Mouse (Mus musculus): ENCODE results near the gene Rasl11b. TPM values are rescaled to one million over a fixed set of nuclear protein-coding genes. Genes with fewer than 3 reads are reported as not detected.

The Rasl11b gene
- polyA plus RNA-seq, 1 experiment from 2014 or later: 23.3 TPM

GRCm38 (mm10) chr5:74215125-74215524, 20.0 kb downstream of the Rasl11b start:
- Histone ChIP-seq H3K4me3 (no peak overlapping the region), H3K27ac (no peak overlapping the region), H3K9ac (no peak overlapping the region), H3K4me2 (no peak overlapping the region; the same call in 1 of the 2 replicates), H3K36me3 (no peaks in the 10 kb centered on the region), H3K4me1 (replicated peaks) (peaks cover 7% of the 10 kb centered on the region), H3K9me3 (no peaks in the 10 kb centered on the region), H3K27me3 (0 out of 2 replicates have a peak, but pooled peaks cover 4% of the 10 kb centered on the region)
- 0 out of 2 replicates have a peak, but pooled peaks have one; percentile 32 for ATAC-seq (ENCODE audit: low FRiP score)
- WGBS: 9% methylated on average over 4 of the region's 4 CpGs

- Histone ChIP-seq H3K4me2 (no peak overlapping the region), H3K9ac (no peak overlapping the region), H3K27me3 (no peaks in the 10 kb centered on the region), H3K27ac (no peak overlapping the region), H3K4me3 (no peak overlapping the region), H3K36me3 (no peaks in the 10 kb centered on the region), H3K9me3 (no peaks in the 10 kb centered on the region), H3K4me1 (replicated peaks) (peaks cover 7% of the 10 kb centered on the region)
- no peak for ATAC-seq (ENCODE audit: low FRiP score)
- 50% methylated on average over 4 of the region's 4 CpGs for WGBS
Observed at GRCm38 (mm10) chr5:74218524-74218923, 23.4 kb downstream of the Rasl11b start.

- no peak overlapping the region for H3K4me3 ChIP-seq
- no peaks in the 10 kb centered on the region for H3K9me3 ChIP-seq
- H3K27ac ChIP-seq: no peak overlapping the region
- H3K4me1 ChIP-seq (replicated peaks): no peaks in the 10 kb centered on the region
- no peak for ATAC-seq (ENCODE audit: low FRiP score)
- 78% methylated on average over 4 of the region's 4 CpGs for WGBS
- H3K4me2 ChIP-seq: no peak overlapping the region
- H3K36me3 ChIP-seq: no peaks in the 10 kb centered on the region
- H3K9ac ChIP-seq: no peak overlapping the region
- no peaks in the 10 kb centered on the region for H3K27me3 ChIP-seq
Observed at GRCm38 (mm10) chr5:74222626-74223025, 27.5 kb downstream of the Rasl11b start.

GRCm38 (mm10) chr5:74224480-74224879, 29.4 kb downstream of the Rasl11b start:
- no peaks in the 10 kb centered on the region for H3K9me3 ChIP-seq
- ATAC-seq (ENCODE audit: low FRiP score): no peak
- 0 out of 2 replicates have a peak, but pooled peaks cover 5% of the 10 kb centered on the region for H3K4me1 ChIP-seq (replicated peaks)
- no peak overlapping the region for H3K27ac ChIP-seq
- WGBS: 90% methylated on average over 6 of the region's 6 CpGs
- H3K36me3 ChIP-seq: no peaks in the 10 kb centered on the region
- no peak overlapping the region for H3K4me2 ChIP-seq
- no peak overlapping the region for H3K9ac ChIP-seq
- H3K4me3 ChIP-seq: no peak overlapping the region
- no peaks in the 10 kb centered on the region for H3K27me3 ChIP-seq

GRCm38 (mm10) chr5:74226183-74226582, 31.1 kb downstream of the Rasl11b start:
- no peaks in the 10 kb centered on the region for H3K9me3 ChIP-seq
- WGBS: 94% methylated on average over 5 of the region's 5 CpGs

GRCm38 (mm10) chr5:74227352-74227751, 32.3 kb downstream of the Rasl11b start:
- Histone ChIP-seq H3K9me3 (no peaks in the 10 kb centered on the region), H3K36me3 (no peaks in the 10 kb centered on the region), H3K9ac (no peak overlapping the region), H3K4me2 (no peak overlapping the region), H3K27ac (no peak overlapping the region), H3K4me3 (no peak overlapping the region), H3K4me1 (replicated peaks) (peaks cover 22% of the 10 kb centered on the region), H3K27me3 (no peaks in the 10 kb centered on the region)
- 90% methylated on average over 6 of the region's 6 CpGs for WGBS
- ATAC-seq (ENCODE audit: low FRiP score): no peak

More at GRCm38 (mm10) chr5:74226183-74226582, 31.1 kb downstream of the Rasl11b start:
- H3K36me3 ChIP-seq: no peaks in the 10 kb centered on the region
- H3K4me3 ChIP-seq: no peak overlapping the region
- no peak overlapping the region for H3K4me2 ChIP-seq
- no peak for ATAC-seq (ENCODE audit: low FRiP score)
- H3K9ac ChIP-seq: no peak overlapping the region
- no peak overlapping the region for H3K27ac ChIP-seq
- no peaks in the 10 kb centered on the region for H3K27me3 ChIP-seq
- peaks cover 18% of the 10 kb centered on the region for H3K4me1 ChIP-seq (replicated peaks)

GRCm38 (mm10) chr5:74228938-74229337, 33.9 kb downstream of the Rasl11b start:
- Histone ChIP-seq H3K9ac (no peak overlapping the region), H3K4me3 (no peak overlapping the region), H3K27ac (no peak overlapping the region), H3K9me3 (no peaks in the 10 kb centered on the region), H3K4me2 (no peak overlapping the region), H3K27me3 (no peaks in the 10 kb centered on the region), H3K36me3 (no peaks in the 10 kb centered on the region), H3K4me1 (replicated peaks) (peaks cover 22% of the 10 kb centered on the region)
- no peak for ATAC-seq (ENCODE audit: low FRiP score)
- 61% methylated on average over 1 of the region's 1 CpGs for WGBS

GRCm38 (mm10) chr5:74229775-74230413, 34.8 kb downstream of the Rasl11b start:
- 0 out of 2 replicates have a peak, but pooled peaks have one; percentile 28 for ATAC-seq (ENCODE audit: low FRiP score)

GRCm38 (mm10) chr5:74230525-74230924, 35.4 kb downstream of the Rasl11b start:
- H3K9me3 ChIP-seq: no peaks in the 10 kb centered on the region
- H3K9ac ChIP-seq: no peak overlapping the region
- no peak overlapping the region for H3K4me3 ChIP-seq
- H3K4me2 ChIP-seq: no peak overlapping the region
- no peaks in the 10 kb centered on the region for H3K27me3 ChIP-seq
- no peak for ATAC-seq (ENCODE audit: low FRiP score)
- 21% methylated on average over 2 of the region's 2 CpGs for WGBS
- H3K4me1 ChIP-seq (replicated peaks): peaks cover 22% of the 10 kb centered on the region
- no peaks in the 10 kb centered on the region for H3K36me3 ChIP-seq
- no peak overlapping the region for H3K27ac ChIP-seq

More at GRCm38 (mm10) chr5:74229775-74230413, 34.8 kb downstream of the Rasl11b start:
- Histone ChIP-seq H3K9me3 (no peaks in the 10 kb centered on the region), H3K4me1 (replicated peaks) (peaks cover 22% of the 10 kb centered on the region), H3K4me2 (no peak overlapping the region), H3K27me3 (no peaks in the 10 kb centered on the region), H3K27ac (no peak overlapping the region), H3K9ac (no peak overlapping the region), H3K36me3 (no peaks in the 10 kb centered on the region), H3K4me3 (no peak overlapping the region)
- WGBS: 53% methylated on average over 11 of the region's 11 CpGs

- Histone ChIP-seq H3K36me3 (0 out of 2 replicates have a peak, but pooled peaks cover 4% of the 10 kb centered on the region), H3K4me1 (replicated peaks) (peaks cover 22% of the 10 kb centered on the region), H3K9me3 (no peaks in the 10 kb centered on the region), H3K27me3 (no peaks in the 10 kb centered on the region), H3K9ac (no peak overlapping the region), H3K4me3 (no peak overlapping the region), H3K27ac (no peak overlapping the region), H3K4me2 (no peak overlapping the region)
- ATAC-seq (ENCODE audit: low FRiP score): no peak
- WGBS: 94% methylated on average over 7 of the region's 7 CpGs
Observed at GRCm38 (mm10) chr5:74233808-74234207, 38.7 kb downstream of the Rasl11b start.

GRCm38 (mm10) chr5:74239369-74239768, 44.3 kb downstream of the Rasl11b start:
- ATAC-seq (ENCODE audit: low FRiP score): no peak
- Histone ChIP-seq H3K27ac (no peak overlapping the region), H3K36me3 (0 out of 2 replicates have a peak, but pooled peaks cover 4% of the 10 kb centered on the region)

GRCm38 (mm10) chr5:74240298-74240697, 45.2 kb downstream of the Rasl11b start:
- Histone ChIP-seq H3K4me3 (no peak overlapping the region), H3K4me1 (replicated peaks) (no peaks in the 10 kb centered on the region), H3K4me2 (no peak overlapping the region), H3K9me3 (no peaks in the 10 kb centered on the region), H3K27ac (no peak overlapping the region), H3K27me3 (no peaks in the 10 kb centered on the region), H3K9ac (no peak overlapping the region), H3K36me3 (0 out of 2 replicates have a peak, but pooled peaks cover 4% of the 10 kb centered on the region)
- 82% methylated on average over 8 of the region's 8 CpGs for WGBS
- no peak for ATAC-seq (ENCODE audit: low FRiP score)

More at GRCm38 (mm10) chr5:74239369-74239768, 44.3 kb downstream of the Rasl11b start:
- no peak overlapping the region for H3K9ac ChIP-seq
- WGBS: 64% methylated on average over 1 of the region's 1 CpGs
- no peaks in the 10 kb centered on the region for H3K27me3 ChIP-seq
- no peaks in the 10 kb centered on the region for H3K4me1 ChIP-seq (replicated peaks)
- no peaks in the 10 kb centered on the region for H3K9me3 ChIP-seq
- H3K4me2 ChIP-seq: no peak overlapping the region
- no peak overlapping the region for H3K4me3 ChIP-seq
